ENCODE assay signal across 9 mouse cellular contexts in the genomic region with DNA sequence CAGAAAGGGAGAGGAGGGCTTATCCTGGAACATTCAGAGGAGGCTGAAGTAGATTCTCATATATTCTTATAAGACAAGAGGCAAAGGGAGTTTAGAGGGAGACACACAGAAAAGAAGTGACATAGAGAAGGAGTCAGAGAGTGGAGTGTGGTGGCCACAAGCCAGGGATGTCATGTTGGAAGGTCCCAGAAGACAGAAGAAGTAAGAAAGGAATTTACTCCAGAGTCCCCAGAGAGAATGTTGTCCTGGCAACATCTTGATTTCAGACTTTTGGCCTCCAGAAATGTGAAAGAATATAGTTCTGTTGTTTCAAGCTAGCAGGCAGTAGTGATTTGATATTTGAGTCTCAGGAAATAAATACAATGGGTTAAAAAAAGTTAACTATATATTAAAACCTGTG.
"Had no signal": no experiment of that assay in that cellular context is flagged by ENCODE, and none has a peak within 500 bp of the region (broad histone marks: within the 10 kb centered on the region; RNA-seq: fewer than 3 reads in every experiment).

No protein-coding gene starts in this region.

- DNase-seq: kidney, adult 2 months; kidney, postnatal 25 days; layer of hippocampus, adult 9-11 months; layer of hippocampus, postnatal 36 days; lung, postnatal 4 days; midbrain, embryonic 14.5 days; spleen, adult 18-20 months; thymus, adult 2 months; thymus, postnatal 25 days had no signal
